In the genomic region with DNA sequence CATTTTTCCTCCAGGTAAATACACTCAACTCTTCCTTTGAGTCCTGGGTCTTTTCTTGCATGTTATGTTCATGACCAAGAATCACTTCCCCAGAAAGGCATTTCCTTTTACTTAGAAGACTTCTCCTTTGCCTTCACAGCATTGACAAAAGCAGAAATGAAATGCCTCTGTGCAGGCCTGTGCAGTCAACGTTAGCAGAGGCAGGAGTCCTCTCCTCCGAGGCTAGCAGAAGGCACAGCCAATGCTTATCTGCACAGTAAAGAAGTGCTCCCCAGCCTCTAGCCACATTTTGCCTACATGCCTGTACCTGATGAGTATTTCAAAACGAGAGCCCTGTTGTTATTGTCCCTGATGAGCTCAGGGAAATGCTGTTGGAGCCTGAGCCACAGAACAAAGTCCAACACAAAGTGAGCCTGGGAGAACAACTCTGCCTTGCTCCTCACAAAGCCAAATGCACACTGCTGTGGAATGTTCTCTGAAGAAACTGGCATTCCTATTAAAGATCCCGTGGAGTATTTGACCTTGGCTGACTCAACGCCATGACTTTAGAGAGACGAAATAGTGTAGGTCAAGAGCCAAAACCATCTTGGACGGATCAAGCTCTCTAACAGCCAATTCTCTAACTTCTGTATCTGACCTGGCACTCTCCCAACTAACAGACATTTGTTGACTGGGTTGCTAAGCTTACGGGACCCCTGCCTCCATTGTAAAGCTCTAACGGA, we compare ENCODE assay signal across 9 mouse cellular contexts. TPM values are rescaled to one million over a fixed set of nuclear protein-coding genes. Genes with fewer than 3 reads are reported as not detected.
DNase-seq lines count a peak whose midpoint lies in the region; ATAC-seq and TF ChIP-seq lines count a peak whose summit lies in the region.
"Had no signal": no experiment of that assay in that cellular context is flagged by ENCODE, and none has a peak within 500 bp of the region (broad histone marks: within the 10 kb centered on the region; RNA-seq: fewer than 3 reads in every experiment).

No protein-coding gene starts in this region.

- no peaks in the 10 kb centered on the region for H3K9me3 ChIP-seq in embryonic facial prominence, embryonic 14.5 days (ENCODE audit: control insufficient read depth, low read length)
- H3K9me3 ChIP-seq in embryonic facial prominence, embryonic 10.5 days, result no peaks in the 10 kb centered on the region
- no peaks in the 10 kb centered on the region for H3K9me3 ChIP-seq in intestine, postnatal 0 days (ENCODE audit: control insufficient read depth)
- H3K9me3 ChIP-seq: embryonic facial prominence, embryonic 13.5 days had no signal

- no peak overlapping the region for H3K9ac ChIP-seq in embryonic facial prominence, embryonic 14.5 days (ENCODE audit: low read depth, low read length)
- H3K9ac ChIP-seq in intestine, postnatal 0 days (ENCODE audit: low read depth, low read length), result no peak overlapping the region
- H3K9ac ChIP-seq: embryonic facial prominence, embryonic 13.5 days had no signal

- no peak overlapping the region for H3K4me2 ChIP-seq in embryonic facial prominence, embryonic 14.5 days (ENCODE audit: low read depth, low read length)
- H3K4me2 ChIP-seq in intestine, postnatal 0 days (replicated peaks; ENCODE audit: low read depth), result no peak overlapping the region
- H3K4me2 ChIP-seq: embryonic facial prominence, embryonic 13.5 days had no signal

- ATAC-seq in embryonic facial prominence, embryonic 14.5 days (ENCODE audit: low read depth), result no peak
- ATAC-seq in intestine, postnatal 0 days, result peak; percentile 42

- no peak for TF ChIP-seq CTCF in intestine, postnatal 0 days (IDR thresholded peaks at IDR 0.05; ENCODE audit: low read depth)

- no peak overlapping the region for H3K27ac ChIP-seq in embryonic facial prominence, embryonic 14.5 days (replicated peaks; ENCODE audit: low read depth, low read length)
- no peak overlapping the region for H3K27ac ChIP-seq in embryonic facial prominence, embryonic 10.5 days (replicated peaks)
- H3K27ac ChIP-seq in intestine, postnatal 0 days (ENCODE audit: low read depth, low read length), result peak overlapping the region; percentile 54
- H3K27ac ChIP-seq: embryonic facial prominence, embryonic 13.5 days had no signal

- H3K36me3 ChIP-seq in embryonic facial prominence, embryonic 14.5 days (ENCODE audit: control insufficient read depth, insufficient read depth, low read length), result no peaks in the 10 kb centered on the region
- no peaks in the 10 kb centered on the region for H3K36me3 ChIP-seq in embryonic facial prominence, embryonic 10.5 days (replicated peaks)
- no peaks in the 10 kb centered on the region for H3K36me3 ChIP-seq in intestine, postnatal 0 days (ENCODE audit: control insufficient read depth, insufficient read depth)
- H3K36me3 ChIP-seq: embryonic facial prominence, embryonic 13.5 days had no signal

- peak; percentile 4 for DNase-seq in embryonic facial prominence, embryonic 14.5 days (ENCODE audit: low spot score)
- no peak for DNase-seq in embryonic facial prominence, embryonic 10.5 days (ENCODE audit: low spot score)
- DNase-seq in adrenal gland, adult 8-10 months, result peak; percentile 6
- DNase-seq in lung, postnatal 25 days (ENCODE audit: low spot score), result peak; percentile 7
- no peak for DNase-seq in cerebellum, postnatal 4 days (ENCODE audit: low spot score in 2 of 2)
- no peak for DNase-seq in left cerebral cortex, postnatal 14 days (ENCODE audit: low spot score in 2 of 2)
- no peak for DNase-seq in ovary, postnatal 36 days (ENCODE audit: low spot score)

- no peaks in the 10 kb centered on the region for H3K27me3 ChIP-seq in embryonic facial prominence, embryonic 14.5 days (replicated peaks; ENCODE audit: control insufficient read depth, insufficient read depth, low read length)
- no peaks in the 10 kb centered on the region for H3K27me3 ChIP-seq in embryonic facial prominence, embryonic 10.5 days (replicated peaks; ENCODE audit: low read depth, poor library complexity, severe bottlenecking)
- H3K27me3 ChIP-seq in intestine, postnatal 0 days (replicated peaks; ENCODE audit: control insufficient read depth, insufficient read depth, low read length), result no peaks in the 10 kb centered on the region
- H3K27me3 ChIP-seq: embryonic facial prominence, embryonic 13.5 days had no signal

- 73% methylated on average over 9 of the region's 9 CpGs for WGBS in embryonic facial prominence, embryonic 14.5 days
- 86% methylated on average over 9 of the region's 9 CpGs for WGBS in embryonic facial prominence, embryonic 10.5 days
- 46% methylated on average over 9 of the region's 9 CpGs for WGBS in intestine, postnatal 0 days

- H3K4me3 ChIP-seq in embryonic facial prominence, embryonic 14.5 days (ENCODE audit: low read depth, low read length), result no peak overlapping the region
- no peak overlapping the region for H3K4me3 ChIP-seq in embryonic facial prominence, embryonic 10.5 days
- no peak overlapping the region for H3K4me3 ChIP-seq in intestine, postnatal 0 days (ENCODE audit: low read depth, low read length)
- H3K4me3 ChIP-seq: embryonic facial prominence, embryonic 13.5 days had no signal

- intact Hi-C loops in left cerebral cortex, postnatal 14 days (cut with DNase I), result no loop called here

- H3K4me1 ChIP-seq in embryonic facial prominence, embryonic 14.5 days (ENCODE audit: control insufficient read depth, insufficient read depth, low read length), result no peaks in the 10 kb centered on the region
- H3K4me1 ChIP-seq in embryonic facial prominence, embryonic 10.5 days, result peaks cover 9% of the 10 kb centered on the region
- 0 out of 2 replicates have a peak, but pooled peaks cover 2% of the 10 kb centered on the region for H3K4me1 ChIP-seq in intestine, postnatal 0 days (replicated peaks; ENCODE audit: control insufficient read depth, insufficient read depth, low read length)
- H3K4me1 ChIP-seq: embryonic facial prominence, embryonic 13.5 days had no signal

RNA-seq across cellular contexts. Expression of gene Tent2, which starts 45.7 kb away (rescaled TPM):
- polyA plus RNA-seq in embryonic facial prominence, embryonic 14.5 days (2014; fragmentation: Nextera tagmentation; extraction: Ambion mirVana), result 70.8 and 79.5 TPM in 2 replicates
- 70.9 and 71.3 TPM in 2 replicates for polyA plus RNA-seq in embryonic facial prominence, embryonic 10.5 days (2016; fragmentation: Nextera tagmentation; extraction: Ambion mirVana)
- 10 to 100 TPM; 27.2 to 49.5 (median 35.1) TPM for total RNA-seq in adrenal gland, adult 8-10 months (2022)
- 39.3 and 40.3 TPM in 2 replicates for polyA plus RNA-seq in intestine, postnatal 0 days (2015; fragmentation: Nextera tagmentation; extraction: Ambion mirVana)
- 10 to 100 TPM; 25.2 to 25.4 TPM for total RNA-seq in left cerebral cortex, postnatal 14 days (2021)

Comparison
In these comparisons a context has a peak if more than half of its experiments do, and no peak if none do; other contexts are left out.
1. DNase-seq: peak in embryonic facial prominence, embryonic 14.5 days (single experiment), adrenal gland, adult 8-10 months (single experiment) and lung, postnatal 25 days (single experiment); none in embryonic facial prominence, embryonic 10.5 days (single experiment), cerebellum, postnatal 4 days (0 of 2), left cerebral cortex, postnatal 14 days (0 of 2) and ovary, postnatal 36 days (single experiment).